Mouse (Mus musculus): ENCODE measurements around the gene Gpr152.

DNA sequence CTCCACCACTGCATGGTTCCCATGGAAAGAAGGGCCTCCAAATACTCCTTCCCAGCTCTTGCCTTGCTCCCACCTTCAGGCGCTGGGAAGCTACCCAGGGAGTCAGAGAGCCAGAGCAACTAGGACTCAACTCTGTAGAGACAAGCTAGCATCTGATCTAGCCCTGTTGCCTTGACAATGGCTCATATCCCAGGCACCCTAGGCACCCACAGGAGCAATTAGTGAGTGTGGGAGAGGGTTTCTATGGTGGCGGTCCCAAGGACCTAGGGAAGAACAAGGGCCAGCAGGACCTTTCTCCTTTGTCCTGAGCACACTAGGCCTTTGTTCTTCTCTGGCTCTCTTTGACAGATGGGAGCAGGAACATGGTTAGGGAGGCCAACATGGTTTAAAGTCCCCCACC, 44.1 kb downstream of the Gpr152 start:
- TF ChIP-seq CTCF (IDR thresholded peaks at IDR 0.05 in 2 of 3, conservative IDR thresholded peaks at IDR 0.05 in 1 of 3; ENCODE audit: control insufficient read depth in 1 of 3, insufficient read depth in 1 of 3, low read depth in 2 of 3, low read length in 3 of 3, poor library complexity in 1 of 3, severe bottlenecking in 1 of 3) (no peak), POLR2A (IDR thresholded peaks at IDR 0.05; ENCODE audit: control insufficient read depth in 1 of 2, insufficient read depth in 1 of 2, low read depth in 1 of 2, low read length in 2 of 2, poor library complexity in 1 of 2) (no peak), RAD21 (IDR thresholded peaks at IDR 0.05; ENCODE audit: low read depth, low read length) (no peak), EP300 (IDR thresholded peaks at IDR 0.05; ENCODE audit: low read depth in 1 of 2, low read length in 2 of 2) (no peak), ZKSCAN1 (IDR thresholded peaks at IDR 0.05; ENCODE audit: low read depth, low read length) (no peak), MAFK (IDR thresholded peaks at IDR 0.05; ENCODE audit: borderline replicate concordance, low read depth, low read length) (no peak), MYC (IDR thresholded peaks at IDR 0.05; ENCODE audit: low read depth, low read length) (no peak), MAZ (IDR thresholded peaks at IDR 0.05; ENCODE audit: low read depth, low read length) (no peak)

Measured in MEL (cell line).